Comparison of ENCODE assay signal across 18 mouse cellular contexts in genomic region chr10:59707595-59707994, GRCm38 (mm10).
"Had no signal": no experiment of that assay in that cellular context is flagged by ENCODE, and none has a peak within 500 bp of the region (broad histone marks: within the 10 kb centered on the region; RNA-seq: fewer than 3 reads in every experiment).

No protein-coding gene starts in this region.

- H3K9me3 ChIP-seq: limb, embryonic 15.5 days had no signal

- H3K27ac ChIP-seq: kidney, postnatal 0 days; left cerebral cortex, adult 2 months; limb, embryonic 12.5 days; limb, embryonic 15.5 days; liver, embryonic 13.5 days; stomach, postnatal 0 days had no signal

- H3K4me3 ChIP-seq: left cerebral cortex, adult 2 months; limb, embryonic 12.5 days; limb, embryonic 15.5 days; liver, embryonic 13.5 days had no signal

- DNase-seq: kidney, postnatal 25 days; layer of hippocampus, postnatal 36 days; left cerebral cortex, postnatal 4 days; liver, embryonic 13.5 days; lung, adult 2 months; lung, postnatal 14 days; lung, postnatal 4 days; midbrain, embryonic 14.5 days; right cerebral cortex, adult 18-20 months; right cerebral cortex, postnatal 14 days; right cerebral cortex, postnatal 4 days; thymus, postnatal 25 days had no signal

- H3K4me2 ChIP-seq: limb, embryonic 12.5 days; limb, embryonic 15.5 days; liver, embryonic 13.5 days; midbrain, embryonic 11.5 days had no signal

- H3K27me3 ChIP-seq: limb, embryonic 12.5 days; limb, embryonic 15.5 days; liver, embryonic 13.5 days had no signal

- H3K9ac ChIP-seq: limb, embryonic 12.5 days; limb, embryonic 15.5 days; liver, embryonic 13.5 days had no signal
